Mouse (Mus musculus) testis, adult 2 months (tissue): ENCODE measurements around the gene Mbnl2. TPM values are rescaled to one million over a fixed set of nuclear protein-coding genes. Genes with fewer than 3 reads are reported as not detected.
A peak's percentile ranks its signal among the peaks of the same experiment; 100 is the strongest.

Experiments used
- H3K27ac ChIP-seq: fragments of 200-500 bp; 2 replicates; pipeline ENCODE4 v1.5.1; 2012; ENCODE audit warnings: low read depth, low read length; ENCODE audit not compliant: control insufficient read depth, insufficient read depth
- H3K27me3 ChIP-seq: fragments of 200-500 bp; 2 replicates; pipeline ENCODE4 v1.6.1; 2012; ENCODE audit warnings: mild to moderate bottlenecking, low read length, moderate library complexity; ENCODE audit not compliant: control insufficient read depth, insufficient read depth
- H3K36me3 ChIP-seq: fragments of 200-500 bp; 2 replicates; pipeline ENCODE4 v1.6.1; 2012; ENCODE audit warnings: mild to moderate bottlenecking, low read length; ENCODE audit not compliant: control insufficient read depth, insufficient read depth
- H3K4me1 ChIP-seq: fragments of 200-500 bp; 2 replicates; pipeline ENCODE4 v1.6.1; 2012; ENCODE audit warnings: low read length; ENCODE audit not compliant: control insufficient read depth, insufficient read depth
- H3K4me3 ChIP-seq: fragments of 200-500 bp; 2 replicates; pipeline ENCODE4 v1.5.1; 2012; ENCODE audit warnings: low read depth, mild to moderate bottlenecking, low read length, moderate library complexity, mixed read lengths; ENCODE audit not compliant: control insufficient read depth
- CTCF ChIP-seq: fragments of 200-500 bp; IDR thresholded peaks from 2 replicates; pipeline ENCODE4 v1.5.1; 2012; ENCODE audit warnings: low read depth, mild to moderate bottlenecking, inconsistent platforms, low read length, moderate library complexity; ENCODE audit not compliant: control insufficient read depth, insufficient read depth, insufficient replicate concordance
- POLR2A ChIP-seq: fragments of 200-500 bp; IDR thresholded peaks from 2 replicates; pipeline ENCODE4 v1.6.1; 2012; ENCODE audit warnings: low read depth, mild to moderate bottlenecking, inconsistent platforms, low read length, moderate library complexity; ENCODE audit not compliant: control insufficient read depth
- polyA plus RNA-seq: library from polyadenylated mRNA; depleted of rRNA; stranded (reverse); fragments of >200 nt; gene quantifications from 2 replicates; pipeline ENCODE4 v1.2.3, GENCODE M21; 2012

Mbnl2 gene
- polyA plus RNA-seq, 1 experiment, result 14.7 TPM

- Histone ChIP-seq H3K4me3 (no peak overlapping the region), H3K4me1 (no peaks in the 10 kb centered on the region), H3K27me3 (no peaks in the 10 kb centered on the region), H3K36me3 (no peaks in the 10 kb centered on the region), H3K27ac (no peak overlapping the region)
- TF ChIP-seq CTCF (no peak), POLR2A (no peak)
Measured at GRCm38 (mm10) chr14:120404364-120404763, 128.9 kb downstream of the Mbnl2 start.

DNA sequence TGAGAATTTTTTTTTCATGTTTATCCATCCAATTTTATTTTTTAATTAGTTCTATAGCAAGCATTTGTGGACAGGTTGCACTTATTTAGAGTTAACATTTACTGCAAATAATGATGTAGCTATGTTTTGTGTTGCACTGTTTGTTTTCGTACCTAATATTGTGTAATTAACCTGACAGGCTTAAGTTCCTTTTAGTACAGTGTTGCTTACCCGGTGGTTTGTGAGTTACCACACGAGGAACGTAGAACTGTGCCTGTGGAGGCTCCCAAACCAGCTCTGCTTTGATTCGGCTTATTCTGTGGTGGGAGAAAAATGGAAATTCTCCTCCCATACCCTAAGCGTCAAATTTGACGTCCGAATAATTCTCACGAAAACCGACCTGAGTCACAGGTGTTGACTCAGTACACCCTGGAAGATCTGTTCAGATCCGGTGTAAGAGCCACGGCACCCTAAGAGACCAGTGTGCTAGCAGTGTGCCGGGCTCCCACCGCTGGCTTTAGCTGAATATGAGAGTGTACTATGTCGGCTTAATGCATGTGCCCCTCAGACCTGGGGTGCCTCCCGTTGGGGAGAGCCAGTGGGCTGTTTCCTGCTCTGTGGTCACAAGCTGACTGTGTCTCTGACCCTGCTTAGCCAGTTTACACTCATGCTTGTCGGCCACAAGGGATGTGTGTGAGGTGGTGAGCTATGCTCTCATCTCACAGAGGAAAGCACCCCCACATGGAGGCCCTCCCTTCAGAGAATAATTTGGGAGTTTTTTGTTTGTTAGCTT, 129.5 kb downstream of the Mbnl2 start:
- no peaks in the 10 kb centered on the region for H3K27me3 ChIP-seq
- TF ChIP-seq CTCF (no peak), POLR2A (no peak)
- H3K27ac ChIP-seq, result no peak overlapping the region
- no peaks in the 10 kb centered on the region for H3K36me3 ChIP-seq
- H3K4me1 ChIP-seq, result peaks cover 3% of the 10 kb centered on the region
- H3K4me3 ChIP-seq, result no peak overlapping the region

DNA sequence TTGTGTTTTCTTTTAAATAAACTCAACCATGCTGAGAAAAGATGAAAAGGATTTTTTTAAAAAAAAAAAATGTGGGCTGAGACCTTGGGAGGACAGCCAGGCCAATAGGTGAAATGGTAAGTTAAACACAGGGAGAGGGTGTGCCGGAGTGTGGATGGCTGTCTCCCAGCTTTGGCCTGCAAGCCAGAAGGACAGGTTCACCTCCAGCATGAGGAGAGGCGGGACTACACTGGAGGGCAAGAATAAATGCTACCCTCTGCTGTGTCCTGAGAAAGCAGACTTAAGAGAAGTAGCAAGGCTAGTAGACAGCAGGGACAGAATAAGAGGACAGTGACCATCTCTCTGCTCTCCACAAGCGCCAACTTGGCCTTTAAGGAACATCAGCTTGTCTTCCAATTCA, 130.1 kb downstream of the Mbnl2 start:
- Histone ChIP-seq H3K27ac (no peak overlapping the region), H3K4me3 (no peak overlapping the region), H3K36me3 (no peaks in the 10 kb centered on the region), H3K27me3 (no peaks in the 10 kb centered on the region), H3K4me1 (peaks cover 3% of the 10 kb centered on the region)
- TF ChIP-seq CTCF (no peak), POLR2A (no peak)

GRCm38 (mm10) chr14:120406271-120406670, 130.8 kb downstream of the Mbnl2 start:
- Histone ChIP-seq H3K36me3 (no peaks in the 10 kb centered on the region), H3K4me1 (peaks cover 3% of the 10 kb centered on the region), H3K27ac (no peak overlapping the region)

DNA sequence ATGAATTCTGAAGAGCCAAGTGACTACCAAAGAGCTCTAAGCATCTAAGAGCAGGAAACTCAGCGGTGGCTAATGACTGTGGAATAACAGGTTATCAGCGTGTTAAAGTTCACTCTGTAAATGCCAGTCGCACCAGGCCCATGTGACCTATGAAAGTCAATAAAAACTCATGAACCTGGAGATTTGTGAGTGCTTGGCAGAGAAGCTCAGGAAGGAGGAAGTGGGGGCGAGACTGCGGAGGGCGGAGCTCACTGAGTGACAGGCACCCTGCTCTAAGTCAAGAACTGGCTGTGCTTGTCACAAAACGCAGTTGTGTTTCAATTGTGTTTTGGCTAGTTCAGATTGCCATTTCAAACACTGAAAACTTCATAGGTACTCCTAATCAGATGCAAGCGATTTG, 131.4 kb downstream of the Mbnl2 start:
- peaks cover 3% of the 10 kb centered on the region for H3K4me1 ChIP-seq
- TF ChIP-seq CTCF, result no peak
- TF ChIP-seq POLR2A, result no peak
- no peaks in the 10 kb centered on the region for H3K36me3 ChIP-seq
- H3K27ac ChIP-seq, result no peak overlapping the region
- H3K4me3 ChIP-seq, result no peak overlapping the region
- H3K27me3 ChIP-seq, result no peaks in the 10 kb centered on the region

More at GRCm38 (mm10) chr14:120406271-120406670, 130.8 kb downstream of the Mbnl2 start:
- H3K27me3 ChIP-seq, result no peaks in the 10 kb centered on the region
- H3K4me3 ChIP-seq, result no peak overlapping the region
- TF ChIP-seq CTCF, result no peak
- no peak for TF ChIP-seq POLR2A

GRCm38 (mm10) chr14:120409854-120410253, 134.4 kb downstream of the Mbnl2 start:
- Histone ChIP-seq H3K27me3 (no peaks in the 10 kb centered on the region), H3K36me3 (no peaks in the 10 kb centered on the region)

DNA sequence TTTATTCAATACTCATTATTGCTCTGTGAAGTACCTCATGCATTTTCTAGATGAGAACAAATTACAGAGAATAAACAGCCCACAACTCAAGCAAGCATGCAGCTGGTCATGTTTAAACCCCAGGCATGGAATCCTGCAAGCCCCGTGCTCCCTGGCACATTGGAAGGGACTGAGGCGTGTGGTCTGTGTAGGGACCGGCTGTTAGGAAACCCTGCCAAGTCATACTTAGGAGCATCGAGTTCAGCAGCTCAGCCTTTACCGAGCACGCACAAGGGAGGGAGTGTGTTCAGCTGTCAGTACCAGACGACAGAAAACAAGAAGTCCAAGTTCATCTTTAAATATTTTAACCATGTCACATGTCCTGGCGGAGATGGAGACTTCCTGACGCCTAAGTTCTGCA, 141.4 kb downstream of the Mbnl2 start:
- H3K36me3 ChIP-seq, result no peaks in the 10 kb centered on the region
- no peak overlapping the region for H3K4me3 ChIP-seq
- no peak overlapping the region for H3K27ac ChIP-seq
- peaks cover 3% of the 10 kb centered on the region for H3K4me1 ChIP-seq
- no peak for TF ChIP-seq CTCF
- no peak for TF ChIP-seq POLR2A
- H3K27me3 ChIP-seq, result no peaks in the 10 kb centered on the region

More at GRCm38 (mm10) chr14:120409854-120410253, 134.4 kb downstream of the Mbnl2 start:
- TF ChIP-seq POLR2A (no peak), CTCF (no peak)
- Histone ChIP-seq H3K4me1 (peaks cover 6% of the 10 kb centered on the region), H3K4me3 (no peak overlapping the region; the same call in 1 of the 2 replicates), H3K27ac (no peak overlapping the region)

DNA sequence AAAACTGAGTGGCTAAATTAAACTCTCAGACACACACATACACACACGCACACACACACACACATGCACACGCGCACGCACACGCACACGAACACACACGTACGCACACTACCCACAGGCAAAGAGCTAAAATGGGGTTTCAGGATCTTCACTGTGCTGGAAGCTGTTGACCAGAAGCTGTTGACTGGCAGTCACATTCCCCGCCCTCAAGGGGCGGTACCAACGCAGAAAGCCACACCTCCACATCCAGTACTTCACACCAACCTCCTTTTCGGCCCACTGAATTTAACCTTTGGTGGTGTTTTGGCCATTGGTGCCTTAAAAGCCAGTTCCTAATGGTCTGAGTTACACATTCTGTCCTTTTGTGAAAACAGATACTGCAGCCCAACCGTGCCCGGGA, 143.5 kb downstream of the Mbnl2 start:
- H3K27ac ChIP-seq, result no peak overlapping the region
- TF ChIP-seq POLR2A, result no peak
- no peak for TF ChIP-seq CTCF

More for the DNA sequence above, 143.5 kb downstream of the Mbnl2 start:
- Histone ChIP-seq H3K27me3 (no peaks in the 10 kb centered on the region), H3K36me3 (no peaks in the 10 kb centered on the region), H3K4me1 (peaks cover under 1% of the 10 kb centered on the region), H3K4me3 (0 out of 2 replicates have a peak overlapping the region, but pooled peaks have one; percentile 30)
